Mouse (Mus musculus): ENCODE results near the gene St6gal1.

Gene St6gal1

DNA sequence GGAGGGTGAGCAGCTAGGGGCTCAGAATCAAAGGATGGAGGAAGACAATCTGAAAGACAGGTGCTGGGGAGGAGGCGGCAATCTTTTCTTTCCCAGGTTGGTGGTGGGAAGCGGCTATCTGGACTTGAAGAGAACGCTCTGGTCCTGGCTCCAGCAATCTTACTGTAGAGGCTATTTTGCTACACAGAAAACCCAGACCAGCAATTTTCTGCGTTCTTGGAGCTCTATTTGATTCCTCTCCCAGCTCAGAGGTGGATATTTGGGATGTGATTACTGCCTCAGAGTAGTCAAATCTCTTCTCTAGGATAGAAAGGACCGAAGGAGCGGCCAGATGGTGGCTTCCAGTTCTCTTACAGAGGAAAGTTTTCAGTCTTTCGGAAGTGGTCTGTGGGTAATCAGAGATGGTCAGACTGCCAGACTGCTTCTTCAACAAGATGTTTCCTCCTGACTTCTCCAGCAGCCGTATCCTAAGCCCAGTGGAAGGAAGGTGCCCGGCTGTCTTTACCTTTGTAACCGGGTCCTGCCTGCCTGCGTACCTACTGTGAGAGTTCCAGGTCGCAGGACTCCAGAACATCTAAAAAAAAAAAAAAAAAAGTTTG lies 570 bp upstream of the St6gal1 start:
- no peak for DNase-seq

DNA sequence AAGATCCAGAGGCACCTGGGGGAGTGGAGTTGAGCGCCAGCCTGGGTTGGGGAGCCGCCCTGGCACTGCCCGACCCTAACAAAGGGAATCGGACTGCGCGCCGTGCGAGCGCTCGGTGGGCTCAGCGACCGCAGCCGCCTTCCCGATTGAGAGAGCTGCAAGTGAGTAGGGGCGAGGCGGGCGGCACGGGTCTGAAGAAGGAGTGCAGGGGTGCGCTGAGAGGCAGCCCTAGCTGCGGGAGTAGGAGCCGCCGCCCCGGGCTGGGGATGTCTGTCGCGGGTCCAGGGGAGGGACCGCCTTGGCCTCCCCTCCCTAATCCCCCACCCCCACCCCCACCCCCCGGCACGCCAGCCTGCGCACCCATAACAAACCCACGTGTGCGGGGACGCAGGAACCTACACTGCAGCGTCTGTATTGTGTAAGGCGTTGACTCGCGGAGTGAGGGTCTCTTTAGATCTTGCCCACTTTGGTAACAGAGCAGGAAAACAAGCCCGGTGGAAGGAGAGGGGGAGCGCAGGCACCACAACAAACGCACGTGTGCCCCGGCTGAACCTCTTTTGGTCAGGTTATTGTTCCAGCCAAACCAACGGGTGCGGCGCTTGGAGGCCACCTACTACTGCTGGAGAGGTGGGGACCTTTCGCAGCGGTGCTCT lies 655 bp downstream of the St6gal1 start:
- peak; percentile 63 for DNase-seq

DNA sequence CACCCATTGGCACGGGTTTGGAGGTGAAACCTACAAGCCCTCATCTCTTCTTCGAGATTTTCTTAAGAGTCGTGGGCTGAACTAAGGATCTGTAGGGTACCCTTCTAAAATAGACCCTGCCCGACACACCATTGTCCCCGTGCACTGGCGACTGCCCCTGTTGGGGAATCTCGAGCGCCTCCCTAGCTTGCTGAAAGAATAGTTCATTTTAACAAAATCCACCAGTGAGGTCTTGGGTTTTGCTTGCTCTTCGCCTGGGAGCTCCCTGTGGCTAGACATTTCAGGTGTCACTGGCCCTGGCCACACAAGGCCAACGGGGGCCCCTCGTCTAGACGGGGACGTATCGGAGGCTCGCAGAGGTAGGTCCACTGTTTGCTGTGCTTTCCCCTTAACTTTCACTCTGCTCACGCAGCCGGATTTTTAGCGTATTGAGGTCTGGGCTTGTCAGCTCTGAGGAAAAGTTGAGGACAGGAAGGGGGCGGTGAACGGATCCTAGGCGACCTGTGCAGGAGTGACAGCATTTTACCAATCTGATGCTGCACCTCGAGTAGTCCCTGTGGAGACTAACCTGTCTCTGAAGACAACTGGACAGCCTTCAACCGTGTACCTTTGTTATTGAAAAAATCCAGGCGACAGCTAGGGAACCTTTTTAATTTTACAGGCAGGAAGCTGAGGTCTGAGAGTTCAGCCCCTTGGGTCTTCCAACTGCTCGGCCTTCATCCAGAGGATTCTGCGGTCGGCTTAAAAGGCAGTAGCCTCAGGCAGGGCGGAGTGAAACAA lies 1.5 kb downstream of the St6gal1 start:
- peak; percentile 49 for DNase-seq

DNA sequence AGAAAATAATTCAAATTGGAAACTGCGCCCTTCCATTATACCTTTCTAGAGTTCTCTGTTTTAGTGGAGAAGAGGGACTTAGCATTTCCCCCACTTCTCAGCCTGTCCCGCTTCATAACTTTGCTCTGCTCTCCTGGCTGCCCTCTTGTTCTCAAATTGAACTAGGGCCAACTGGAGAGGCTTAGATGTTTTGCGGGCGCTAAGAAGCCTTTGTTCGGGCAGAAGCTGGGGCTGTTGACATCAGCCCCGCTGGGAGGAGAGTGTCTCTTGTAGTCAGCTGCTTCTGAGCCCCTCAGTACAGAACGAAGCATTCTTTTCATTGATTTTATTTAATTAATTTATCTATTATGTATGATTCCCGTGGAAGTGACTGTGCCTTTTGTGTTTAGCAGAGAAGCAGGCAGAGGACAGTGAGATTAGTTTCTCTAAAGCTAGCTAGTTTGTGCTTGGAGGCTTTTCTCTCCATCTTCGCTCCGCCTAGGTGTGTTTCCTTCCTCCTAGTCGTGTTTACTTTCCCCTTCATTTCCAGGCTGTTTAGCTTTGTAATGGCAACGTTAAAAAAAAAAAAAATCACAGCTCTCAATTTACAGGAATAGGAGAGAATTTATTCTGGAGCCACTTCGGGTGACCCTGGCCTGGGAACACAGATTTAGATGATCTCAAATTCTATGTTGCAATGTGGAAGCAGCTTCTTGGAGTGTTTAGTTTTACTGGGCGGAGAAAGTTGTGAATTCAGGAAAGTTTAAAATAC lies 2.2 kb downstream of the St6gal1 start:
- no peak for DNase-seq

DNA sequence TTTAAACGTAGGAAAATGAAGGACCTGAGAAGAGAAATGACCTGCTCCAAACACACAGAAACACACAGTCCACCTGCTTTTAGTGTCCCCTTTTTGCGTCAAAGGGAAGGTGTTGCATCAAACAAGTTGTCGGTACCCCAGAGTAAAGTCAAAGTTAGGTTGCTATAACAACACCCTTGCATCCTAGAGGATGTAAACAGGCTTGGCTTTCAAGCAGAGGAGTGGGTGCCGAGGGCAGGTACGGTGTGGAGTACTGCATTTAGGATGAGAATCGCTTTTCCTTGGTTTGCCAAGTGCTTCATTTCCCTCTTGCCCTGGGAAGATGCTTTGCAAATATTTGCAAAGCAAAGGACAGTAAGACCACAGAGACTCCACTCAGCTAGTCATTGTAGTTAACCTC lies 3.3 kb downstream of the St6gal1 start:
- DNase-seq = no peak

DNA sequence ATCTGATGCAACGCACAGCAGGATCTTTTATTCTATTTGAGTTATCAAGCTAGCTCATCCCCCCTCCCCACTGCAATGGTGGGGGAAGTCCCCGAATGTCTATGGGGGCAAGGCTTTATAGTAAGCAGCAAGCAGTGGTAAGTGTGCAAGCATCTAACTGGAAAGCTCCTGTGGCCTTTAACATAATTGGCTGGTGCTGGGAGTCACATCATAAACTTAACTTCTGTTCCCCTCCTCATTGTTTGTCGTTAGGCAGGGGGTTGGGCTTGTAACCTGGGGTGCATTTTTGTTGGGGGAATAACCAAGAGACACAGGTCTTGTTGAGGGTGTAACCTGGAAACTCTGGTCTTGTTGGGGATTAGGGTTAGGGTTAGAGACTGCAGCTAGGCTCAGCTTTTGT lies 3.9 kb downstream of the St6gal1 start:
- no peak for DNase-seq

DNA sequence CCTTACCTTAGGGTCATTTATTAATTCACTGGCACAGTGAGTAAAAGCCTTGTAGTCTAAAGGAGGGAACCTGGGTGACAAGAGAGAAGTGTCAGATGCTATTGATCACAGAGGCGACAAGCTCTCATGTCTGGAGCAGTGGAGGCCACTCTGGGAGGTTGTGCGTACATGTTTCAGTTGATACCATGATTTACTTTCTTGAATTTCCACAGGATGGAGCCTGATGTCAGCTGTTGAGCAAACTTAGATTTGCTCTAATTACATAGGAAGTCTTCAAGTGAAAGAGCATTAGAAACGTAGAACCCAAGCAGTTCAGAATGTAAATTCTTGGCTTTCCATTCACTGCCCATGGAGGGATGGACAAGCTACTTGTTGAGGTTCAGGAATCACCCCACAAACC lies 5.4 kb downstream of the St6gal1 start:
- DNase-seq = no peak

DNA sequence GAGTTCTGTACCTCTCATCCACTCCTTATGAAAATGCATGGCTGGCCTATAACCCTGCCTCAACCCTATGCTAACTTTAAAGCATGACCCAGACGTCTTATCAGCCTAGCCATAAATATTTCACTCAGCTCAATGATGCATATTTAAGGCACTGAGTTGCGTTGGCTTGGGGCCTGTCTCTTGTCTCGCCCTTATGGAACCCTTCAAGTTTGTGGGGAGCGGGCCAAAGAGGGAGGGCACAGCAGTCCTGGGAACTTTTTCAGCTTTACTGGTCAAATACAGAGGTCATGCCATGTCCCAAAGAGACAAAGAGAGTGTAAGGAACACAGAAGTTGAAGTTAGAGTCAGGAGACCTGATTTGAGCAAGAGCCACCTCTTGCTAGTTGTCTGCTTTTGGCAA lies 6.6 kb downstream of the St6gal1 start:
- no peak for DNase-seq

DNA sequence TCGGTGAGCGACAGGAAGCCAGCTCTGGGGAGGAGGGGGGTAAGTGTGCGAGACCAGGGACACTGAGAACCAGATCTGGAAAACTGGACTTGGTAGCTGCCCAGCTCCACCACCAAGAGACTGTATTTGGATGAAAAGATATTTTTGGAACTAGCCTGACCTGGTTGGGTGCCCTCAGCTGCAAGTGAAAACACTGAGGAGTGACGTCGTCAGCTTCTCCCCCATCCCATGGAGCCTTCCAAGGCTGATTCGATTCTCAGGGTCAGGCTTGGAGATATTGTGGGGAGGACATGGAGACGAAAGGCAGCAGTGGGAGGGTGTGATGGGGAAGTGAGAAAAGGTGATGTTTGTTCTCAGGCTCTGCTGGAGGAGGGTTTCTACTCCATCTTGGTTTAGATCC lies 8.2 kb downstream of the St6gal1 start:
- no peak for DNase-seq

DNA sequence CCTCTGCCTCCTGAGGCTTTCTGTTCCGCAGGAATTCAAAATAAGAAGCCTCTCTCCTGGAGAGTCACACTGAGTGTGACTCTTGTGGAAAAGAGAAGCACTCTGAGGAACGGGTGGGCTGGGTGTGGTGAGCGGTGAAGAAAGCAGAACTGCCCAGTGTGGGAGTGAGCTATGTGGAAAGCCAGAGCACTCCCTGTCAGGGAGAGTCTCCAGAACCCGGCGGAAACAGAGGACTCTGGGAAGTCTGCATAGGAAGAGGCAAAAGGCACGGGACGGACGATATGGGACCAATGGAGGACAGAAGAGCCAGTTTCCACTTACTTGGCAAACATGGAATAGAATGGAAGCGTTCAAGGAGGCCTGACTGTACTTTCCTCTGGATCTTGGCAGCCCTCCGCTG lies 9.0 kb downstream of the St6gal1 start:
- DNase-seq = no peak

DNA sequence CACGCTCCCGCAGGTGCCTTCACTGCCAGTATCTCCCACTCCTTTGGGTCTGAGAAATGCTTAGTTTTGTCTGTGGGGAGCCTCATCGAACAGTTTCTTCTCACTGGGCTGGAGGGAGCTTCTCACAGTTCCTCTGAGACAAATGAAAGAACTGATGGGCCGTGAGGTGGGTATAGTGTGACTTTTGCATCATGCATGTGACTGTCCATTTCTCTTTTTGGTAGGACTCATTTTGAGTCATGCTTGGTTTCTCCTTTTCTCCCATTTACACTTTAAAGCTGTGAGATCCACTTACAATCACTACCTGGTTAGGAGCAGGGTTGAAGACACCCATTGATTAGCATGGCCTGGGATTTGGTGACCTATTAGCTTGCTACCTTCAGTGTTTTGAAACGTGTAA lies 10.0 kb downstream of the St6gal1 start:
- no peak for DNase-seq

DNA sequence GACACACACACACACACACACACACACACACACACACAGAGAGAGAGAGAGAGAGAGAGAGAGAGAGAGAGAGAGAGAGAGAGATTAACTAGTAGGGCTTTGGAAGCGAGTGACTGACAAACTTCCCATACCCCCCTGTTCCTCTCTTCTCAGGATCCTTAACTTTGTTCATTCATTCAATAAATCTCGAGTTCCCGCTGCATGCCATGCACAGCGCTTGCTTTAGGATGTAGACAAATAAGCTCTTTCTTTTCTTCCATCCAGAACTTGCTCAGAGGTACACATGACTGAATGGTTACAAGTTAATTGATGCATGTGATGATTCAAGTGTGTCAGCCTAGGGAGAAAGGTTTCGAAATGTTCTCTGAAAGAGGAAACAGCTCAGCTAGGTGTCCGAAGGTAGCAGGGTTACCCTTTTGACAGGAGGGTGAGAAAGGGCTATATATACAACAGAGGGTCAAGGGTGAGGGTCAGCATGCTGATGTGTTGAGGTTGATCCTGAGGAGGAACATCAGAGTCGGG lies 10.7 kb downstream of the St6gal1 start:
- no peak for DNase-seq

DNA sequence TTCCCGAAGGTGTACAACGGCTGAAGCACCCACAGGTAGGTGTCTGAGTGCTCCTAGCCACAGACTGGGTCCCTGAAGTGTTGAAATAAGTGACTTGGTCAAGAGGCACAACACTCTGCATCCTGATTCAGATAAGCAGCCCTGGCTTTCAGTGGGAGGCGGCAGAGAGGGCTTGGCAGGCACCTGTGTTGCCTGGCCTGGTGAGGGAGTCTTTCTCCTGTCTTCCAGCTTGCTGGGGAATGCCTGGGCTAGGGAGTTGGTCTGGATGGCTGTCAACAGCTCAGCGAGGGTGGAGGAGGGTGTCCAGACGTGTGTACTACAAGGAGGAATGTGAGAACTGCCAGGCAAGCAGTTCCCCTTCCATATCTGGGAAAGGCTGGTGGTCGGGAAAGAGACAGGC lies 15.0 kb downstream of the St6gal1 start:
- DNase-seq = no peak

DNA sequence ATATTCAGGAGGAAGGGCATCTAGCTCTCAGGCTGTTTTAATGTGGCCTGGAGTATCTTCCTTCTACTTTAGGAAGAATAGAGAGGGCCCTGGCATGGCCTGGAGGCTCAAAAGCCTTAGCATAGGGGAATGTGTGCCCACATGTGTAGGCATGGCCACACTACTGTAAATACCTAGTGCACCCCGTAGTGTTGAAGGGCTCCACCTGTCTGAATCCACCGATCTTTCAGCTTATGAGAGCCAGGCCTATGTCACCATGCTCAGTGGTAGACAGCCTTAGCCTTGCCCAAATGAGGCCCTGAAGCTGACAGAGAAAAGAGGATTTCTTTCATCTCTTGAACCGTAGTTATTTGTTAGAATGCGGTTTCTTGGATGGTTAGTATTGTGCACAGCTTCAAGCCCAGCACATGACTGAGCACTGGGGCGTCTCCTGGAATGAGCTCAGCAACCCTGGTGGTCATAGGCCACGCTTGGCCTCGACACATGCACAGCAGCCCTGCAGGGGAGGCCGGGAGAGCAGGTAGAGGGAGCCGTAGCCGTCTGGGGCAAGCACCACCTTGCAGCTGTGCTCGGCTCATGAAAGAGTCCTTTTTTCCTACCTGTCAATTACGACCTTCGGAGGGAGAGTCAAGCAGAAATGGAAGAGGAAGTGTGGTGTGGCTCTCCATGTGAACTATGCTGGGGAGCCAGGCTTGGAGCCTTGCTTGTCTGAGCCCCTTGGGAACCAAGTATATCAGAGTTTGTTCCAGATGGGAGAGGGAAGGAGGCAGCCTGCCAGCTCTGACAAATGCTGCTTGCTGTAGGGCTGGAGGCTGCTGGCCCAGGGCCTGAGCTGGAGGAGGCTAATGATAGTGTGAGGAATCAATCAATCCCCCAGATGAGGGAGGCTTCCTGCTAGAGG lies 15.8 kb downstream of the St6gal1 start:
- peak; percentile 83 for DNase-seq

DNA sequence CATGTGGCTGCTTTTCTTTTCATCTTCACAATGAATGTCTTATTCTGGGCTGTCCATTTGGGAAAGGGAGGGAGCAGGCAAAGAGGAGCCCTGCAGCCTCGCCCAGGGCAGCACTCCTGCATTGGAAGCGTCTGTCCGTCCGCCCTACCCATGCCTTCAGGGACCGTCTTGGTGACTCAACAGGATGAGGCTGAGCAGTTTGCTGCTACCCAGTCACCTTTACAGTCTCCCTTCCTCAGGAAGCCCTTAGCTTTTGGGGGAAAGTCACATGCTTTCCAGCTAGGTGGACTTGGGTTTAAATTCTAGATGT lies 16.4 kb downstream of the St6gal1 start:
- DNase-seq = no peak

DNA sequence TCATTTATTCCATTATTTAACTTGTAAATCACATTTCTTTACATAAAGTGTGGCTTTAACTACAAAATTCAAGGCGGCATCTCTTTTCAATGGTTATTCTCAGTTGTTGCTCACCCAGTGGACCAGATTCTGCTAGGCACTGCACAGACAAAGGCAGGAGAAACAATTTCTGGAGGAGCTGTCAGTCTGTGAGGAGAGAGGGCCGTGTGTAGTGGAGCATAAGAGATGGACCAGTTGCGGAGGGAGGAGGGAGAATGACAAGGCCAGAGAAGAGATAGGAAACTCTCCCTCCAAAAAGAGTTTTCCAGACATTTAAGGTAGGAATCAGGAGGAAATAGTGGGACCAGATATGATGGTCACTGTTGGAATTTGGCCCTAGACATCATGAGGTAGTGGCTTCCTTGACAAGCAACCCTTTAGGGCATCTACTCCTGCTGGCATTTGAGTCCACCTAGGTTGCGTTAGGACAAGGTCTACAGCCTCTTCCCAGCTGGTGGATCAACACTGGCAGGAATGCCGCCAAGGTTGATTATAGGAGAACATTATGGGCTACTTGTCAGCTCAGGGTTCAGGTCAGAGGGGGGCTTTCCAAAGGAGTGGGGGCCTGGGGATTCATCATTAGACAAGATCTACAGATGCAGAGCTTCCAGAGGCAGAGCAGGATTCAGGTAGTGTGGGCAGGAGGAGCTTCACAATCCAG lies 19.3 kb downstream of the St6gal1 start:
- no peak for DNase-seq

DNA sequence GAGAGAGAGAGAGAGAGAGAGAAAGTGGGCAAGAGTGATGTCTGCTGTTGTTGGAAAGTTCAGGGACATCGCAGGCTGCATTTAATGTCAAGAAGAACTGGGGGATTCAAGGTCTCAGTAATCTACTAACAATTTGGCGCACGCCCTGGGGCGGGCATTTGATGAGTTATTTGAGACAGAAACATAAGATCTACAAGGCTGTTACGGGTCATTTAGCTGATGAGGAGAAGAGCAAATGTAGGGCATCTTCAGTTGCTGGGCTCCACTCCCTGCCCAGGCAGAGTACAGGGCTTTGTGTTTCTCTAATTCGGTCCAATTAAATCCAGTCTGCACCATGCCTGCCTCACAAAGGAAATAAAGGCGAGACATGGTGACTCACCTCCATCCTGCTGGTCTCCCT lies 19.9 kb downstream of the St6gal1 start:
- no peak for DNase-seq

DNA sequence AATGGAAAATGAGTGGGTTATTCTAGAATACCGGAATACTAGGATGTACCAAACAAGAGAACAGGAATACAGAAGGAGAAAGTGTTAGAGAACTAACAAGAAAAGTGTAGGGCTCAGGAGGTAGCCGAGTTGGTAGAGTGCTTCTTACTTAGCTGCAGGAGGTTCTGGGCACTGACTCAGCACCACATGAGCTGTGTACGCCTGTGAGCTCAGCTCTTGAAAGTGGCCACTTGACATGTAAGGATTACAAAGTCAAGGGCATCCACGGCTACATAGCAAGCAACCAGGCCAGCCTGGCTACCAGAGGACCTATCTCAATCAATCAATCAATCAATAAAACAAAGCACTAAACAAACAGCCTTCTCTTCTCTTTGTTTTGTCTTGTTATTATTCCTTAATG lies 24.7 kb downstream of the St6gal1 start:
- DNase-seq = no peak

DNA sequence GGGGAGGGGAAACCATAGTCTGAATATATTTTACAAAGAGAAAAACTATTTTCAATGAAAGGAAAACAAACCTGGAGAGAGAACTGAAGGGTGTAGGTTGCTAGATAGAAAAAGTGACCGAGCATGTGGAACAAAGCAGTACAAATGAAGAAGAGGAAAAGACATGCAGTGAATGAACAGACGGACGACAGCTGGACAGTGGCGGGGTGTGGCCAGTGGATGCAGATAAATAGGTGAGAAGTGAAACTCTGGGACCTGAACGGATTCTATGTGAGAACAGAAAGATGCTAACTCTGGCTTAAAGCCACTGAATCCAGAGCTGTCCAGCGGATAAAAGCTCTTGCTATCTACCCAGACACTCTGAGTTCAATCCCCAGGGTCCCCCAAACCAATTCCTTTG lies 25.2 kb downstream of the St6gal1 start:
- no peak for DNase-seq

DNA sequence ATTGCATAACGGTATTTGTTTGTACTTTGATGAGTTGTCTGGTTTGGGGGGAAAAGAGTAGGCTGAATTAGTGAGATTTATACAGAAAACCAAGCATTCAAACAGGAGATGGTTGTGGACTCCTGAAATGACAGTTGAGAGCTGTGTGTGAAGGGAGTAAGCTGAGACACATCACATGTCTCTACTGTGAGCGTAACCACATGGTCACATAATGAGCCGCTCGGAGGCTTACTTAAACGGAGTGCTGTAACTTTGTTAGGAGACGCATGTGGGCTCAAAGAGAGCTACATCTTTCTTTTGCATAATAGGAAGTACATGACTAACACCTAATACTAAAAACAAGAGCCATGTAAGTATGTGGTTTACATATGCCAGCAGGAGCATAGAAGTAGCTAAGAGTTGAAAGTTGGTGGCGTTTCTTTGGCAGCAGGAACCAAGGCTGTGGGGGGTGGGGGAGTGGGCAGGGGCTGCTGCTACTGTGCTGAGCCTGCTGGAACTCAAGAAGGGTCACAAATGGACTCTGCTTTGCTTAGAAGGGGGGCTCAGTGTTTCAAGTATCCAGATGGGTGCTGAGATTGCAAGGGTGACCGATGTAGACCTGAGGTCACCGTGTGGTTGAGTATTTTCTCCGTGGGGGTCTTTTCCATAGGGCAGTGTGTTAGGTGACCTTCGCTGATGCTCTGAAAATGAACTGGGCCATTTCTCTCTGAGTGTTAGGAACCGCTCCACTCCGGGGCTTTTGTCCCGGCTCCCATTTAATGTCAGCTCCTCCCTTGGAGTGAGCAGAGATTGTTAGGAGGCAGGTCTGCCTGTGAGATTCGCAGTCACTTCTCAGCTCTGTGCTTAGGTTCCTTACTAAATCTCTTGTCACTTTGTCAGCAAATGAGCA lies 26.3 kb downstream of the St6gal1 start:
- no peak for DNase-seq

DNA sequence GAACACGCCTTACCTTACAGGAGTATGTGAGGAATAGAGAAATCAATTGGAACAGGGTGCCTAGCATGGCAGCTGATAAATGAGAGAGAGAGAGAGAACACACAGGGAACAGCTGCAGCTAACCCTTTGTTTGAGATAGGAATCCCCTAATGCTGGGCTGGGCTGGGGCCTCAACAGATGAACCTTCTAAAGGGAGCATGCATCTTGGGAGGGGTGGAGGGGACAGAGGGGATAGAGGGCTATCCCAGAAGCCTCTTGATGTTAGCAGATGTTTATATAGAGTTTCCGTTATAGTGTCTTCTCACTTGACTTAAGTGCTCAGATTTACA lies 26.9 kb downstream of the St6gal1 start:
- DNase-seq = no peak
